14 mouse cellular contexts compared by ENCODE assay signal in genomic region chr1:72859963-72860362, GRCm38 (mm10).
"Had no signal": no experiment of that assay in that cellular context is flagged by ENCODE, and none has a peak within 500 bp of the region (broad histone marks: within the 10 kb centered on the region; RNA-seq: fewer than 3 reads in every experiment).

No protein-coding gene starts in this region.

- ATAC-seq: midbrain, embryonic 13.5 days; midbrain, embryonic 15.5 days had no signal

- DNase-seq: lung, adult 18-20 months; lung, embryonic 14.5 days; lung, postnatal 10 days; right cerebral cortex, postnatal 14 days; thymus, adult 2 months; thymus, postnatal 25 days; thymus, postnatal 4 days had no signal

- H3K4me3 ChIP-seq: midbrain, embryonic 13.5 days; midbrain, embryonic 15.5 days; neural tube, embryonic 12.5 days; stomach, embryonic 15.5 days had no signal

- H3K4me1 ChIP-seq: stomach, embryonic 15.5 days had no signal

- H3K27ac ChIP-seq: liver, embryonic 14.5 days; neural tube, embryonic 12.5 days; stomach, embryonic 15.5 days; stomach, postnatal 0 days had no signal

- H3K9me3 ChIP-seq: midbrain, embryonic 13.5 days; midbrain, embryonic 15.5 days; neural tube, embryonic 12.5 days; stomach, embryonic 15.5 days had no signal

- H3K4me2 ChIP-seq: lung, embryonic 14.5 days; midbrain, embryonic 11.5 days; midbrain, embryonic 13.5 days; midbrain, embryonic 15.5 days; neural tube, embryonic 12.5 days; stomach, embryonic 15.5 days had no signal

- H3K36me3 ChIP-seq: midbrain, embryonic 13.5 days; midbrain, embryonic 15.5 days had no signal

- H3K9ac ChIP-seq: liver, embryonic 14.5 days; lung, embryonic 14.5 days; midbrain, embryonic 13.5 days; midbrain, embryonic 15.5 days; neural tube, embryonic 12.5 days; stomach, embryonic 15.5 days had no signal

- H3K27me3 ChIP-seq: midbrain, embryonic 13.5 days; midbrain, embryonic 15.5 days; neural tube, embryonic 12.5 days; stomach, embryonic 15.5 days had no signal
